Mouse (Mus musculus): ENCODE measurements around the gene Tmem94. TPM values are rescaled to one million over a fixed set of nuclear protein-coding genes. Genes with fewer than 3 reads are reported as not detected.

The Tmem94 gene
- total and polyA plus RNA-seq, 3 experiments = 23.2 to 64.4 (median 38.9) TPM

DNA sequence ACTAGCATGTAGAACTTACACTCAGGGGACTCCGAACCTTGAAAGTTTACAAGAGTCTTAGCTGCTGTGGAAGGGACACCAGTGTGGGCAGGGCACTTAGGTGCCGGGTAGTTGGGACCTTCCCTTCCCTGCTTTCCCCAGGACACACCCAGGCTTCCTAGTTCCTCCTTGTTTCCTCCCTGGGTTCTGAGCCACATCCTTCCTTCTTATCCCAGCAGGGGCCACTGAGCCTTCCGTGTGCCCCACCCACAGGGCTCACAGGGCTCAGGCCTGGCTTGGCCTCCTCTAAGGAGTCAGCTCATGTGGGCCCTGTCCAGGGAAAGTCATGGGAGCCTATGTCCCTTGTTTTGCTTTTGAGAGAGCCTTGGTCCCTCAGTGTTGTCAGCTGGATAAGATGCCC lies 74.5 kb downstream of the Tmem94 start:
- DNase-seq (ENCODE audit: low read depth, low spot score) = no peak
- no peak overlapping the region for H3K9ac ChIP-seq (ENCODE audit: control insufficient read depth, low read depth, low read length, poor library complexity, severe bottlenecking)
- peaks cover 0 to 19% of the 10 kb centered on the region in 2 experiments; a peak in 2 of 4 replicates for H3K36me3 ChIP-seq (ENCODE audit: control insufficient read depth in 1 of 2, insufficient read depth in 2 of 2, low read length in 2 of 2)
- H3K27me3 ChIP-seq (ENCODE audit: control insufficient read depth in 1 of 2, insufficient read depth in 2 of 2, low read length in 2 of 2) = no peaks in the 10 kb centered on the region
- H3K27ac ChIP-seq (ENCODE audit: control insufficient read depth, low read depth, low read length) = no peak overlapping the region
- H3K4me3 ChIP-seq (ENCODE audit: control insufficient read depth in 1 of 2, insufficient read depth in 1 of 2, low read depth in 2 of 2, low read length in 2 of 2) = no peak overlapping the region
- H3K79me2 ChIP-seq (ENCODE audit: control insufficient read depth, insufficient read depth, low read length, poor library complexity) = no peaks in the 10 kb centered on the region
- H3K4me1 ChIP-seq (ENCODE audit: control insufficient read depth in 1 of 2, insufficient read depth in 2 of 2, low read length in 2 of 2) = peaks cover 21 to 42% of the 10 kb centered on the region in 2 experiments
- TF ChIP-seq RCOR1 (IDR thresholded peaks at IDR 0.05; ENCODE audit: low read depth, low read length) (no peak), CHD2 (IDR thresholded peaks at IDR 0.05; ENCODE audit: low read length) (no peak), CTCF (IDR thresholded peaks at IDR 0.05 in 2 of 3, conservative IDR thresholded peaks at IDR 0.05 in 1 of 3; ENCODE audit: control insufficient read depth in 1 of 3, insufficient read depth in 1 of 3, low read depth in 2 of 3, low read length in 3 of 3, poor library complexity in 1 of 3, severe bottlenecking in 1 of 3) (no peak), NELFE (IDR thresholded peaks at IDR 0.05; ENCODE audit: low read depth, low read length) (no peak), GABPA (IDR thresholded peaks at IDR 0.05; ENCODE audit: low read depth, low read length) (no peak), ZNF384 (IDR thresholded peaks at IDR 0.05; ENCODE audit: low read depth, low read length) (no peak), NRF1 (IDR thresholded peaks at IDR 0.05; ENCODE audit: insufficient read depth, low read depth, low read length, poor library complexity, severe bottlenecking) (no peak), TCF12 (IDR thresholded peaks at IDR 0.05; ENCODE audit: low read depth, low read length) (no peak), BHLHE40 (IDR thresholded peaks at IDR 0.05; ENCODE audit: borderline replicate concordance, low read depth, low read length) (no peak), TAL1 (IDR thresholded peaks at IDR 0.05; ENCODE audit: low read length) (no peak), ZC3H11A (IDR thresholded peaks at IDR 0.05; ENCODE audit: low read depth, low read length) (no peak), E2F4 (IDR thresholded peaks at IDR 0.05; ENCODE audit: borderline replicate concordance, low read depth, low read length) (no peak), MEF2A (IDR thresholded peaks at IDR 0.05; ENCODE audit: extremely low read depth, insufficient replicate concordance, low read depth, low read length, poor library complexity, severe bottlenecking) (no peak), JUND (IDR thresholded peaks at IDR 0.05; ENCODE audit: low read depth, low read length) (no peak), POLR2AphosphoS5 (IDR thresholded peaks at IDR 0.05; ENCODE audit: borderline replicate concordance, low read depth, low read length) (no peak), POLR2AphosphoS2 (IDR thresholded peaks at IDR 0.05; ENCODE audit: low read length) (no peak)
- no peaks in the 10 kb centered on the region for H3K9me3 ChIP-seq (replicated peaks; ENCODE audit: insufficient read depth, low read length)

DNA sequence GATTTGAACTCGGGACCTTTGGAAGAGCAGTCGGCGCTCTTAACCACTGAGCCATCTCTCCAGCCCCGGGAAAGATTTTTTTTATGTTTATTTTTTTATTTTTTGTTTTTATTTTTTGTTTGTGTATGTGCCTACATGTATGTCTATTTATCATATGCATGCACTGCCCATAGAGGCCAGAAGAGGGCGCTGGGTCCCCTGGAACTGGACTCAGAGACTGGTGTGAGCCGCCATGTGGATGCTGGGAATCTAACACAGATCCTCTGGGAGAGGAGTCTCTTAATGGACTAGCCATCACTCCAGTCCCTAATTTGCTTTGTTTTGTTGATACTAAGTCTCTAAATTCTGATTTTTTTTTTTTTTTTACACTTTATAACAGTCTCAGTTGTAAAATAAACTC lies 75.8 kb downstream of the Tmem94 start:
- Histone ChIP-seq H3K36me3 (ENCODE audit: control insufficient read depth in 1 of 2, insufficient read depth in 2 of 2, low read length in 2 of 2) (peaks cover 0 to 19% of the 10 kb centered on the region in 2 experiments; a peak in 3 of 4 replicates), H3K27ac (ENCODE audit: control insufficient read depth, low read depth, low read length) (no peak overlapping the region), H3K9ac (ENCODE audit: control insufficient read depth, low read depth, low read length, poor library complexity, severe bottlenecking) (no peak overlapping the region), H3K4me3 (ENCODE audit: control insufficient read depth in 1 of 2, insufficient read depth in 1 of 2, low read depth in 2 of 2, low read length in 2 of 2) (no peak overlapping the region), H3K27me3 (ENCODE audit: control insufficient read depth in 1 of 2, insufficient read depth in 2 of 2, low read length in 2 of 2) (no peaks in the 10 kb centered on the region), H3K4me1 (ENCODE audit: control insufficient read depth in 1 of 2, insufficient read depth in 2 of 2, low read length in 2 of 2) (peaks cover 21 to 42% of the 10 kb centered on the region in 2 experiments), H3K9me3 (replicated peaks; ENCODE audit: insufficient read depth, low read length) (no peaks in the 10 kb centered on the region), H3K79me2 (ENCODE audit: control insufficient read depth, insufficient read depth, low read length, poor library complexity) (no peaks in the 10 kb centered on the region)
- TF ChIP-seq CTCF (IDR thresholded peaks at IDR 0.05 in 2 of 3, conservative IDR thresholded peaks at IDR 0.05 in 1 of 3; ENCODE audit: control insufficient read depth in 1 of 3, insufficient read depth in 1 of 3, low read depth in 2 of 3, low read length in 3 of 3, poor library complexity in 1 of 3, severe bottlenecking in 1 of 3) = peak; percentile 57 to 76 (median 62)
- no peak for TF ChIP-seq TAL1 (IDR thresholded peaks at IDR 0.05; ENCODE audit: low read length)
- TF ChIP-seq RAD21 (IDR thresholded peaks at IDR 0.05; ENCODE audit: low read depth, low read length) = peak; percentile 22
- peak; percentile 37; the same call in 1 of the 2 replicates for TF ChIP-seq ZNF384 (IDR thresholded peaks at IDR 0.05; ENCODE audit: low read depth, low read length)
- TF ChIP-seq GABPA (IDR thresholded peaks at IDR 0.05; ENCODE audit: low read depth, low read length) = no peak
- TF ChIP-seq MYB (IDR thresholded peaks at IDR 0.05; ENCODE audit: low read depth, low read length) = no peak
- no peak for TF ChIP-seq GATA1 (IDR thresholded peaks at IDR 0.05; ENCODE audit: low read depth, low read length)
- TF ChIP-seq SMC3 (IDR thresholded peaks at IDR 0.05; ENCODE audit: low read depth, low read length) = 0 out of 2 replicates have a peak, but pooled peaks have one; percentile 34
- TF ChIP-seq ELF1 (IDR thresholded peaks at IDR 0.05; ENCODE audit: low read depth, low read length) = no peak
- TF ChIP-seq HCFC1 (IDR thresholded peaks at IDR 0.05; ENCODE audit: low read depth, low read length) = no peak
- TF ChIP-seq ETS1 (IDR thresholded peaks at IDR 0.05; ENCODE audit: low read depth, low read length) = no peak
- no peak for TF ChIP-seq MXI1 (IDR thresholded peaks at IDR 0.05; ENCODE audit: low read depth, low read length)
- no peak for TF ChIP-seq E2F4 (IDR thresholded peaks at IDR 0.05; ENCODE audit: borderline replicate concordance, low read depth, low read length)
- TF ChIP-seq MEF2A (IDR thresholded peaks at IDR 0.05; ENCODE audit: extremely low read depth, insufficient replicate concordance, low read depth, low read length, poor library complexity, severe bottlenecking) = no peak
- TF ChIP-seq ZC3H11A (IDR thresholded peaks at IDR 0.05; ENCODE audit: low read depth, low read length) = no peak
- TF ChIP-seq BHLHE40 (IDR thresholded peaks at IDR 0.05; ENCODE audit: borderline replicate concordance, low read depth, low read length) = no peak
- TF ChIP-seq KAT2A (conservative IDR thresholded peaks at IDR 0.05; ENCODE audit: low read depth, low read length) = no peak
- no peak for TF ChIP-seq SIN3A (IDR thresholded peaks at IDR 0.05; ENCODE audit: low read length)
- no peak for TF ChIP-seq TBP (IDR thresholded peaks at IDR 0.05; ENCODE audit: low read depth, low read length)
- no peak for TF ChIP-seq MAX (IDR thresholded peaks at IDR 0.05; ENCODE audit: low read length)
- DNase-seq (ENCODE audit: low read depth, low spot score) = peak; percentile 47
